Mouse (Mus musculus): ENCODE measurements around the gene Slc25a22. TPM values are rescaled to one million over a fixed set of nuclear protein-coding genes. Genes with fewer than 3 reads are reported as not detected.

The Slc25a22 gene
- polyA plus RNA-seq, 1 experiment from 2014 or later = 24.5 TPM

DNA sequence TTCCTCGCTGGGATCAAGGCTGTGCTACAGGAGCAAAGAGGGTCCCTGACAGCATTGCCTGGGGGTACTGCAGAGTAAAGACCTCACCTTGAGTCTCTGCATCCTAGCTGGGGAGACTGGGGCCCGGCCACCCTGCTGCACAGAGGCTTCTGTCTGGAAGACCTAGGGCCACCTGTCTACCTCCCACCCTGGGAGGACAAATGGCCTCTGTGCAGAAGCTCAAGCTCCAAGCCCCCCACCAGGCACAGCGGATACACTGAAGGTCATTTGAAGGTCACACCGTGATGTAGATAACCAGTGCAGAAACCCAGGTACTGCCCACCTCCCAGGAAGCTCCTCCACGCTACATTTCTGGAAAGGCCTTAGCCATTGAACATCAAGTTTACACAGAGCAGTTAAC lies 9.0 kb downstream of the Slc25a22 start:
- Histone ChIP-seq H3K27me3 (ENCODE audit: control insufficient read depth, insufficient read depth, low read depth, low read length) (no peaks in the 10 kb centered on the region), H3K4me2 (ENCODE audit: low read depth, low read length) (no peak overlapping the region), H3K9ac (ENCODE audit: low read length) (no peak overlapping the region), H3K27ac (ENCODE audit: low read length) (no peak overlapping the region), H3K36me3 (ENCODE audit: control insufficient read depth, insufficient read depth, low read length) (peaks cover 12% of the 10 kb centered on the region), H3K4me1 (replicated peaks; ENCODE audit: control insufficient read depth, insufficient read depth, low read length) (peaks cover 5% of the 10 kb centered on the region; the same call in 1 of the 2 replicates), H3K9me3 (ENCODE audit: control insufficient read depth, low read length) (no peaks in the 10 kb centered on the region), H3K4me3 (ENCODE audit: low read length) (no peak overlapping the region)
- no peak for ATAC-seq (ENCODE audit: low read depth)
- 55% methylated on average over 5 of the region's 5 CpGs for WGBS

DNA sequence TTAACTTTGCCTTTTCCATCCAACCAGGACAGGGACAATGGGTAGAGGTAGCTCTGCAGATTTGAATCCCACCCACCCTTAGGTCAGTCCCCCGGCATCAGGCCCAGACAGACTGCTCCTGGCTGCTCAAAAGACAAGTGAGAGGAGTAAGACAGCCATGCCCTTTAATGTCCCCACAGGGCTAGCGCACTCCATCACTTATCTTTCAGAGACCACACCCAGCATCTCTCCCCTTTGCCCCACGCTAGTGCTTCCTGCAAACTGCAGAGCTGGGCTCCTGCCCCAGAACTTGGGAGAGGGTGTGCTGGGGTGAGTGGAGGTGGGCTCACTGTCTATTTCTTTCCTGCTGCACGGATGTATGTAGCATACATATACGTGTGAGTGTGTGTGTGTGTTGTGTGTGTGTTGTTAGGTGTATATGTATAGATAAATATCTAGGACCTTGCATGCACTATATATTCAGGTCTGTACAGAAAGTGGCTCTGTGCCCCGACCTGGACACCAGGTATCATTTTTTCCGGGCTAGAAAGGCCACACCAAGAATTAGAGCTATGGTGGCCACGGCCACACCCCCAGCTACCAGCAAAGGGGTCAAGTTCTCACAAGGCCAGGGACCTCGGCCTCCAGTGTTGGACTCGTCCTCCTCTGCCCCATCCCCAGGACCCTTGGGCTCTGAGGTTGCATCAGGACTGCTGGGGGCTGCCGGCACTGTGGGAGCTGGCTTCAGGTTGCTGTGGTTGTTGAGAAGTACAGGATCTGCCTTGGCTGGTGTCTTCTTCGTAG lies 10.6 kb downstream of the Slc25a22 start:
- 71% methylated on average over 12 of the region's 12 CpGs for WGBS

DNA sequence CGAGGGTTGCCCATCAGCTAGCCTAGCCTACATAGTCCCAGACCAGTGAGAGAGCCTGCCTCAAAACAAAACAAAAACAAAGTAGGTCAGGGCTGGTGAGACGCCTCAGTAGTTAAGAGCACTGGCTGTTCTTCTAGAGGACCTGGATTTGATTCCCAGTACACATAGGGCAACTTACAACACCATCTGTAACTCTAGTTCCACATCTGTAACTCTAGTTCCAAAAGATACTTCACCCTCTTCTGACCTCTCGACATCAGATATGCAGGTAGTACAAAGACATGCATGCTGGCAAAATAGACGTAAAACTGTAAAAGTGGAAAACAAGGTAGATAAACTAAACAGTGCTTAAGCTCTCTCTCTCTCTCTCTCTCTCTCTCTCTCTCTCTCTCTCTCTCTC lies 13.9 kb downstream of the Slc25a22 start:
- Histone ChIP-seq H3K4me3 (ENCODE audit: low read length) (no peak overlapping the region), H3K4me2 (ENCODE audit: low read depth, low read length) (no peak overlapping the region), H3K9me3 (ENCODE audit: control insufficient read depth, low read length) (no peaks in the 10 kb centered on the region), H3K4me1 (replicated peaks; ENCODE audit: control insufficient read depth, insufficient read depth, low read length) (no peaks in the 10 kb centered on the region), H3K27me3 (ENCODE audit: control insufficient read depth, insufficient read depth, low read depth, low read length) (no peaks in the 10 kb centered on the region), H3K27ac (ENCODE audit: low read length) (no peak overlapping the region), H3K9ac (ENCODE audit: low read length) (no peak overlapping the region), H3K36me3 (ENCODE audit: control insufficient read depth, insufficient read depth, low read length) (no peaks in the 10 kb centered on the region)
- 65% methylated on average over 4 of the region's 4 CpGs for WGBS
- no peak for ATAC-seq (ENCODE audit: low read depth)

More for the DNA sequence above, 10.6 kb downstream of the Slc25a22 start:
- Histone ChIP-seq H3K9ac (ENCODE audit: low read length) (no peak overlapping the region), H3K4me2 (ENCODE audit: low read depth, low read length) (no peak overlapping the region), H3K27me3 (ENCODE audit: control insufficient read depth, insufficient read depth, low read depth, low read length) (no peaks in the 10 kb centered on the region), H3K4me3 (ENCODE audit: low read length) (no peak overlapping the region), H3K36me3 (ENCODE audit: control insufficient read depth, insufficient read depth, low read length) (peaks cover 10% of the 10 kb centered on the region), H3K4me1 (replicated peaks; ENCODE audit: control insufficient read depth, insufficient read depth, low read length) (peaks cover 5% of the 10 kb centered on the region; the same call in 1 of the 2 replicates), H3K9me3 (ENCODE audit: control insufficient read depth, low read length) (no peaks in the 10 kb centered on the region), H3K27ac (ENCODE audit: low read length) (no peak overlapping the region)
- ATAC-seq (ENCODE audit: low read depth) = no peak

DNA sequence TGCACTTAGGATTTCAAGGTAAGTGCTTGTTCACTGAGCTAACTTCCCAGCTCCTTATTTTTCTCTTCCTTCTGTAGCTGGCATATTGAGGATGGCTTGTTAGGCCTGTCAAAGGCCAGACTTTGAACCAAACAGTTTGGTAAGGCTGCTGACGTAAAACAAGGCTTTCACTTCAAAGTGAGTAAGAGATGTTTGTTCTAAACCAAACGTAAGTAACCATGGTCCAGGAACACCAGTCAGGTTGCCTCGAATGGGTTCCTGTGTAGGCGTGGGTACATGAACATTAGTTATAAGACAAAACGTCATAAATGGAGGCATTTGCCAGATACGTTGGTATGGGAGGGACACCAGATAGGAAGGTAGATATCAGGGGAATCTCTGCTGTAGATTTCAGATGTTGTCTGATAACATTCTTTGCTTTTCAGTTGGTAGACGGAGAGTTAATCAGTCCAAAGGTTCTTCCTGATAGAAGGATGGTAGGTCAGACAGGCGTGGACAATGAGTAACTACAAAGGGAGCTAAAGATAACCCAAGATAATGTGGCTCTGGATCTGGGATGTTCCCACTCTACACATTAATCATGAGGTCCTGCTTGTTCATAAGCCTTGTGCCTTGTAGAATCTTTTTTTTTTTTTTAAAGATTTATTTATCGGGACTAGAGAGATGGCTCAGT lies 17.5 kb downstream of the Slc25a22 start:
- Histone ChIP-seq H3K9me3 (ENCODE audit: control insufficient read depth, low read length) (no peaks in the 10 kb centered on the region), H3K27ac (ENCODE audit: low read length) (no peak overlapping the region), H3K9ac (ENCODE audit: low read length) (no peak overlapping the region), H3K4me2 (ENCODE audit: low read depth, low read length) (no peak overlapping the region), H3K27me3 (ENCODE audit: control insufficient read depth, insufficient read depth, low read depth, low read length) (no peaks in the 10 kb centered on the region), H3K36me3 (ENCODE audit: control insufficient read depth, insufficient read depth, low read length) (no peaks in the 10 kb centered on the region), H3K4me1 (replicated peaks; ENCODE audit: control insufficient read depth, insufficient read depth, low read length) (no peaks in the 10 kb centered on the region), H3K4me3 (ENCODE audit: low read length) (no peak overlapping the region)
- ATAC-seq (ENCODE audit: low read depth) = no peak
- 67% methylated on average over 9 of the region's 9 CpGs for WGBS

DNA sequence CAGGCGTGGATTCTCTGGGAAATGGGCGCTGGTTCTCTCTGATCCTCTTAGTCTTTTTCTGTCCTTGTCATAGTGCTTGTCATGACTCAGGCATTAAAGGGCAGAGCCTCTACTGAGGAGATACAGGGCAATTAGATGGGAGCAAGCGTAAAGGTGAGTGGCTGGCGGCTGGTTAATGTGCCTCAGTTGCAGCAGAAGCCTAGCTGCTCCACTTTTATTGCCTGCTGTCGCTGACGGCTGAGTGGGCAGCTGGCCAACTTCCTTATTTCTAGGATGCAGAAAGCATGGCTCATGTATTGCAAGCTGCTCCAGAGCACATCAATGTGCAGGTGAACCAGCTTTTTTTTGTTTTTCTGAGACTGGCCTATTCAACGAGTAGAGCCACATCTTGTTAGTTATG lies 18.7 kb downstream of the Slc25a22 start:
- Histone ChIP-seq H3K9ac (ENCODE audit: low read length) (no peak overlapping the region), H3K4me1 (replicated peaks; ENCODE audit: control insufficient read depth, insufficient read depth, low read length) (peaks cover 4% of the 10 kb centered on the region; the same call in 1 of the 2 replicates), H3K27me3 (ENCODE audit: control insufficient read depth, insufficient read depth, low read depth, low read length) (no peaks in the 10 kb centered on the region), H3K27ac (ENCODE audit: low read length) (no peak overlapping the region), H3K9me3 (ENCODE audit: control insufficient read depth, low read length) (no peaks in the 10 kb centered on the region), H3K4me3 (ENCODE audit: low read length) (no peak overlapping the region), H3K36me3 (ENCODE audit: control insufficient read depth, insufficient read depth, low read length) (no peaks in the 10 kb centered on the region), H3K4me2 (ENCODE audit: low read depth, low read length) (no peak overlapping the region)
- no peak for ATAC-seq (ENCODE audit: low read depth)
- WGBS = 60% methylated on average over 7 of the region's 7 CpGs

DNA sequence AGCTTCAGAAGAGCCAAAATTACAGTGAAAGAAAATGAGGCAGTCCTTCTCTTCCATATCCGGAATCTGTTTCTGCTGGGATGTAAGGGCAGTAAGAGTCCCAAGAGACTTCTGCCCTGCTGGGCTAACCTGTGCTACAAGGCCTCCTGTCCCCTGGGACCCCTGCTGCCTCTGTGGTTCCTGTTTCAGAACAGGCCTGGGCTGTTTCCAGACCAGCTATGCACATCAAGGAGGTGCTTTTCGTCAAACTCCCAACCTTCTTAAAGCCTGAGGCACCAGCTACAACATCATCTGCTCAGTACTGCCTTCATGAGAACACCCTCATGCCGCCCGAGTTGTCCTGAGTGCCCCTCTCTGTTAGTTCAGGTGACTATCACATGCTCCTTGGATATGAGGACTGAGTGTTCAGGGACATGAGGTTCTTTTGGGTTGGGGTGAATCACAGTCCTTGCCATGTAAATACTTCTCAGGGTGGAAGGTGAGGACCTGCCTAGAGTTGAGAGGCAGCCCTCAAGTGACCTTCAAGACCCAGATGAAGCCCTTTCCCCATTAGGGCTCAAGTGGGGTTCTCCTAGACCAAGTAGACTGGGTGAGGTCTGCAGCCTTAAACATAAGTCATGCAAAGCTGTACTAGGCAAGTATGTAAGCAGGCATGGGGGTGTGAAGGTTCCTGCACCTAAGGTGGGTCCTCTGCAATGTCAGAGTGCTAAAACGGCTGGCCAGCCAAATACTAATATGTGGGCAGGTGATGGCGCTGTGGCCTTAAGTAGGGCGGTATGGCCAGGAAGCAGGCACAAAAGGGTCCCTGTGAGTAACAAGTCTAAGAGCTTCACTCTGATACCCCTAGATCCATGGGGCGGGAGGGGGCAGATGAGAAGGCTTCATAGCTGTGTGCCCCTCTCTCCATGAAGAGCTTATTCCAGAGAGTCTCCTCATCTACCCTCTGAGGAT lies 19.7 kb downstream of the Slc25a22 start:
- Histone ChIP-seq H3K4me3 (ENCODE audit: low read length) (no peak overlapping the region), H3K4me1 (replicated peaks; ENCODE audit: control insufficient read depth, insufficient read depth, low read length) (peaks cover 7% of the 10 kb centered on the region; the same call in 1 of the 2 replicates), H3K27me3 (ENCODE audit: control insufficient read depth, insufficient read depth, low read depth, low read length) (no peaks in the 10 kb centered on the region), H3K4me2 (ENCODE audit: low read depth, low read length) (no peak overlapping the region), H3K36me3 (ENCODE audit: control insufficient read depth, insufficient read depth, low read length) (no peaks in the 10 kb centered on the region), H3K9ac (ENCODE audit: low read length) (no peak overlapping the region), H3K9me3 (ENCODE audit: control insufficient read depth, low read length) (no peaks in the 10 kb centered on the region), H3K27ac (ENCODE audit: low read length) (no peak overlapping the region)
- ATAC-seq (ENCODE audit: low read depth) = no peak
- 66% methylated on average over 8 of the region's 8 CpGs for WGBS

DNA sequence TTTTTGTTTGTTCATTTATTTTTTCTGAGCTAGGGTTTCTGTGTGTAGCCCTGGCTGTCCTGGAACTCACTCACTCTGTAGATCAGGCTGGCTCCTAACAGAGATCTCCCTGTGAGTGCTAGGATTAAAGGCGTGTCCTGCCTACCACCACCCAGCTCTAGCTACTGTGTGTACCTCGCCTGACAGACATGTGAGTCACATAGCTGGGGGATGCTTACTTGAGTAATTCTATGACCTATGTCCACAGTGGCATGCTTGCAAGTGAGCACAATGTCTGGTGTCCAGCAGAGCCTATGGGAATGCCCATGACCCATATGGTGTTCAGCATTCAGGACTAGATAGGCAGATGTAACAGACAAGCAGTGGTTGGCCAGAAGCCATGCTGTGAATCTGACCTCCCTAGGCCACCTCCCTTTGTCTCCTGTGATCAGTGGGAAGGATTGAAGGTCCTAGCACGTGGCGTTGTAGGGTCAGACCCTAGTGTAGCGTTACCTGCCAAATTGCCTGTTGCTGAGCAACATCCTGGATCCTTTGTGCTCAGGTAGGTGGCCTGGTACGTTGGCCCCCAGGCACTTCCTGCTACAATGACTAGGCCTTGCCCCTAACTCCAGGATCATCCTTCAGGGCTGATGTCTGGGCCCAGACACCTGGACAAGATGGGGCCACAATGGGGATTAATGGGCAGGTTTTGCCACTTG lies 21.4 kb downstream of the Slc25a22 start:
- no peak for ATAC-seq (ENCODE audit: low read depth)
- WGBS = 74% methylated on average over 6 of the region's 6 CpGs
- peaks cover 10% of the 10 kb centered on the region; the same call in 1 of the 2 replicates for H3K4me1 ChIP-seq (replicated peaks; ENCODE audit: control insufficient read depth, insufficient read depth, low read length)
- H3K36me3 ChIP-seq (ENCODE audit: control insufficient read depth, insufficient read depth, low read length) = no peaks in the 10 kb centered on the region
- H3K27ac ChIP-seq (ENCODE audit: low read length) = no peak overlapping the region
- no peaks in the 10 kb centered on the region for H3K27me3 ChIP-seq (ENCODE audit: control insufficient read depth, insufficient read depth, low read depth, low read length)
- H3K9me3 ChIP-seq (ENCODE audit: control insufficient read depth, low read length) = no peaks in the 10 kb centered on the region
- no peak overlapping the region for H3K9ac ChIP-seq (ENCODE audit: low read length)
- H3K4me2 ChIP-seq (ENCODE audit: low read depth, low read length) = no peak overlapping the region
- H3K4me3 ChIP-seq (ENCODE audit: low read length) = no peak overlapping the region

DNA sequence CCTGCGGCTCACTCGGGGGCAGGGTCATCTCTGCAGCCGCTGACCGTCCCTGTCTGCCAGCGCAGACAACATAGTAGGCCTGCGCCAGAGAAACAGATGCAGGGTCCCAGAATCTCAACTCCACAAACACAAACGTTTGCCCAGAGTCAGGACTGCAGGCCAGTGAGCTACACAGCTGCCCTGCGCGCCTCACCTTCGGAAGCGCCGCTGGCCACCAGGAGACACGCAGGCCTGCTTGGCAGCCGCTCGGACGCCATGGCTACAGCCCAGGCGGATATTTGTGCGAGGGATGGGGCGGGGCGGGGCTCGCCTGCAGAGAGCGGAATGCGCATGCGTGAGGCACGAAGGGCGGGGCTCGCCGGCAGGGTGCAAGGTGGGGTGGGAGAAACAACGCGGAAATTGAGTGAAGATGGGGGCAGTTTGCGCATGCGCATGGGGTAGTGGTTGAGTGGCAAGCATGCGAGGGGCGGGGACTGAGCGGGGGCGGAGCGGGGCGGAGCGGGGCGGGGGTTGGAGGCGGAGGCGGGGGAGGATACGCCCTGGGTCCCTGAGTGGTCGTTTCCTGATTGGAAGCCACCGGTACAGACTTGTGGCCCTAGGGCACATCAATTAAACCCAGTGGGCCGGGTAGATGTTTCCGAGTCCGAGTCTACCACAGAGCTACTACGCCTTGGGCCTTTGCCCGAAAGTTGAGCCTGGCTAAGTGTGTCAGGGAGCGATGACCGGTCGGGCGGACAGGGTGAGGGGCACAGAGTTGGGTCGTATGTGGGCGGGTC lies 23.7 kb downstream of the Slc25a22 start, which contains the start of gene Gatd1:
TSS of gene Gatd1 (minus strand) at position 328 of the 776 bp plus-strand sequence.
- Histone ChIP-seq H3K4me3 (ENCODE audit: low read length) (peak within 1 kb of the TSS; percentile 86), H3K9me3 (ENCODE audit: control insufficient read depth, low read length) (no peaks in the 10 kb centered on the region), H3K4me2 (ENCODE audit: low read depth, low read length) (peak within 1 kb of the TSS; percentile 84), H3K9ac (ENCODE audit: low read length) (peak within 1 kb of the TSS; percentile 97), H3K27ac (ENCODE audit: low read length) (peak within 1 kb of the TSS; percentile 86), H3K36me3 (ENCODE audit: control insufficient read depth, insufficient read depth, low read length) (peaks cover 5% of the 10 kb centered on the region), H3K4me1 (replicated peaks; ENCODE audit: control insufficient read depth, insufficient read depth, low read length) (peaks cover 12% of the 10 kb centered on the region; the same call in 1 of the 2 replicates), H3K27me3 (ENCODE audit: control insufficient read depth, insufficient read depth, low read depth, low read length) (no peaks in the 10 kb centered on the region)
- peak; percentile 95 for ATAC-seq (ENCODE audit: low read depth)
- WGBS = under 1% methylated on average over 45 of the region's 56 CpGs

Data from lung, embryonic 16.5 days (tissue).